Mouse (Mus musculus): ENCODE results near the gene Herc6.
A peak's percentile ranks its signal among the peaks of the same experiment; 100 is the strongest.
"Not testable (repeated sequence)": the region's sequence is repeated elsewhere in the genome, so short reads cannot be mapped to it uniquely, and the experiment has no call there.

The Herc6 gene

DNA sequence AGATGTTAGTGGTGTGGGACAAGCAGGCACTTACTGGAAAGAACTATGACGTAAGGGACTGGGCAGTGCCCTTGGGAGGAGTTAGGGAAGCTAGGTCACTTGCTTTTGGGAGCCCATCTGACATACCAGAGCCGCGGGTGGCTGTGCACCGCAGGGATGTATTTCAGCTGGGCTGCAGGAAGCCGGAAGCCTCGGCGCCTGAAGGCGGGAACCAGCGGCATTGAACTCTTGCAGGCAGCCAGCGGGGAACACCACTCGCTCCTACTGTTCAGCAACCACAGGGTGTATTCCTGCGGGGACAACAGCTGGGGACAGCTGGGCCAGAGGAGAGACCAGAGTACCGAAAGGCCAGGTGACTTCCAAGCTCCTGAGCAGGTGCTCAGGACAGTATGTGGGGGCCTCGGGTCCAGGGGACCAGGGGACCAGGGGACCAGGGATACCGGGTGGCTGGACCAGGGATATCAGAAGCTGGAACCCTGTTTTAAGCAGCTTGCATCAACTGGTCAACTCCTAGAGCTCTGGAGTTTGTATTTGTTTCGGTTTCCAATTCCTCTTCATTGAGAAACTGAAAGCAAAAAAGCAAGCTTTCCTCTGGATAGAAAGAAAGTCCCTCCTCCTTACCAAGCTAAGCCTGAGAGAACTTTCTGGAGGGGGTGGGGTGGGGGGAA lies at the start of gene Herc6:
Gene Herc6 (plus strand): TSS at position 120 of the 668 bp plus-strand sequence.
- DNase-seq, result peak; percentile 75

DNA sequence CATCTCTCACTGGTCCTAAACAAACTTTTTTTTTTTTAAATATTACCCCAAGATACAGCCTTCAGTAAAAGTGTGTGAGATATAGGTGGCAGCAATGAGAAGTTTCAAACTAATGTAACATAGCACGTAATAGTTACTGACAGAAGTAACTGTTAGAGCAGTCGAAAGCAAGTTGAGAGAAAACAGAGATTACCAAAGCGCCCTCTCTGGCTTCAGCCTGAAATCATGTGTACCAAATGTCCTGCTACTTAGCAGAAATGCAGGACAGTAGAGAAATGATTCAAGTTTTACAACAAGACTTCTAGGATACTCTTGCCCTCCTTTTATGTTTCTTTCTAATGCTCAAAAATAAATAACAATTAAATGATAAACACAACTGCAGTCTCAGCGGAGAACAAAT lies 49.8 kb upstream of the Herc6 start:
- DNase-seq, result no peak

- no peak for DNase-seq
Observed at GRCm38 (mm10) chr6:57531441-57531840, 49.4 kb upstream of the Herc6 start.

- DNase-seq, result no peak
Observed at GRCm38 (mm10) chr6:57532022-57532421, 48.8 kb upstream of the Herc6 start.

- no peak for DNase-seq
Observed at GRCm38 (mm10) chr6:57533410-57533809, 47.4 kb upstream of the Herc6 start.

- peak; percentile 25 for DNase-seq
Observed at GRCm38 (mm10) chr6:57534231-57534610, 46.6 kb upstream of the Herc6 start.

GRCm38 (mm10) chr6:57534611-57535286 lies 46.1 kb upstream of the Herc6 start:
- peak; percentile 45 for DNase-seq

DNA sequence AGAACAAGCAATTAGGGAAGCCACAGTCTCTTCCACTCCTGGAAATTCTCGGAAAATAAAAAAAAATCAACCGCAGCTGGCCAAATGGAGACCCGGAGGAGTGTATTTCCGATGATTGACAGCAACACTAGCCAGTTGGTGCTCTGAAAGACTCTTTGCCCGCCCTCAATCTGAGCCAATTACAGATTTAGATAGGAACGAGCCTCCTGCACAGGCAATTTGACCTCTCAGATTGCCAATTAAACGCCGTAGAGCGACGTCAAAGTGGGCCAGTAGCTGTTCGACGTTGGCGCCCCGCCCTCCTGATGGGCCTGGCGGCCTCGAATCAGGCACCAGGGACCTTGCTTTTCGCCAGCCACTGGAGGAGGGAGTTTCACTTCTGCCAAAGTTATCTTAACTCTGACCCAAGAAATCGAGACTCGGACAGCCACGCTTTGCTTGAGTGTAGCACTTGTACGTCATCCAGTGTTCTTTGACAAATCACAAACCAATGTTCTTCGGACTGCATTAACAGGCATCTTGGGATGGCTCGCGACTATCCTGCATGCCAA lies 45.3 kb upstream of the Herc6 start, which contains the start of gene Ppm1k:
Gene Ppm1k (minus strand): TSS at position 83 of the 551 bp plus-strand sequence.
- DNase-seq, result peak; percentile 100

DNA sequence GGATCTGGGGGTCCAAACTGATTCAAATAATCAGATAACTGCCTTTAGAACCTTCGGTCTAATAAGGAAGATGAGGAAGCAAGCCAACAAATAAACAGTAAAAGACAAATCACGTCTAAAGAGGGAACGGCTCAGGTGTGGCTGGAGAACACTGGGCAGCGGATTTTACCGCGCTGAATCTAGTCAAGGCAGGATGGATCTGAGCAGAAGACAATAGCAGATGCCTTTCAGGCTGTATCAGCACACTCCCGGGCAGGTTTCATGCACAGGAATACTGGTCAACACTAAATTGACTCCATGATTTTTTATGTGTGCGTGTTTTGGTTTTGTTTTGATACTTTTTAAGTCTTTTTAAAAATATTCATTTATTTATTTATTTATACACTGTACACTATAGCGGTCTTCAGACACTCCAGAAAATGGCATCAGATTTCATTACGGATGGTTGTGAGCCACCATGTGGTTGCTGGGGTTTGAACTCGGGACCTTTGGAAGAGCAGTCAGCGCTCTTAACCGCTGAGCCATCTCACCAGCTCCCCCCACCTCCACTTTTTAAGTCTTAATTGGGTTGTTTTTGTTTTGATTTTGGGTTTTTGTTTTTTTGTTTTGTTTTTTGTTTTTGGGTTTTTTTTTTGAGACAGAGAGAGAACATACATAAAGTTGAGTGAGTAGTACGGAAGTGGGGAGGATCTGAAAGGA lies 44.7 kb upstream of the Herc6 start:
- DNase-seq, result no peak

GRCm38 (mm10) chr6:57537887-57538286 lies 42.9 kb upstream of the Herc6 start:
- no peak for DNase-seq

DNA sequence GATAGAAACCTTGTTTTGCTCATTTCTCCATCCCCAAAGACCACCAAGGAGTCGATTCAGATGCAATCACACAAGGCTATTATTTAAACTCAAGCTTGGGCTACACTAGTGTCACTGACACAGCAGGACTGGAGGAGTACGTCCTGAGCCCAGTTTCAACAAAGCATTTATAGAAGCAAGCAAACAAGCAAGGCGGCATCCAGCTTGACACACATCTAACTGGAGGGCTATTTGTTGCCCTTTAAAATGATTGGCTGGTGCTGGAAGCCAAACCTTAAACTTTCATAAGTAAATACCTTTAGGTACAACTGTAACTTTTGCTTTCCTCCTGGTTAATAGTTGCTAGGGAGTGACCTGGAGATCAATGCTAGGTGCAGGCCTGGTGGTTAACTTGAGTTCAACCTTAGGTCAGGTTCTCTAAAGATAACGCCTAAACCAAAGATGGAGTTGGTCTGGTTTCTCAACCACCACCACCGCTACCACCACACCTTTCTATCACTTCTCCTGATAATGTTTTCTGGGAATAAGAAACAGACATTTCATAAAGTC lies 39.8 kb upstream of the Herc6 start:
- DNase-seq, result no peak

GRCm38 (mm10) chr6:57541737-57542335 lies 39.0 kb upstream of the Herc6 start:
- no peak for DNase-seq

GRCm38 (mm10) chr6:57543591-57543990 lies 37.2 kb upstream of the Herc6 start:
- DNase-seq, result not testable (repeated sequence)

DNA sequence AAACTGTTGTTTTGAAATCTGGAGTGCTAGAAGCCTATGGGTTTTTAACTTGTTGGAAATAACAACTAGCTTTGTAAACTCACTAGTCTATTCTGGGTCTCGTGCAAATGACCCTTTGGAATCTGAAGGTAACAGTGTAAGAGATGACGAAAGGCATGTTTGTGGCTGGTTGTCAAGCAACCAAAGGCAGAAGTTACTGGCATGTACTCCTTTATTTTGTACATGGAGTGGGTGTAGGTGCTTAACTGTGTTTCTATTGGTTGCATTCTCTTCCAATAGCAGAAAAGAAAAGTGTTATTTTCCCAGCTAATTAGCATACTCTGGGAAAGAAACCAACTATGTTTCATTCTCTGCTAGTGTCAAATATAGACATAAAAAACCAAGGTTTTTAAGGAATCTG lies 35.9 kb upstream of the Herc6 start:
- DNase-seq, result peak; percentile 55

DNA sequence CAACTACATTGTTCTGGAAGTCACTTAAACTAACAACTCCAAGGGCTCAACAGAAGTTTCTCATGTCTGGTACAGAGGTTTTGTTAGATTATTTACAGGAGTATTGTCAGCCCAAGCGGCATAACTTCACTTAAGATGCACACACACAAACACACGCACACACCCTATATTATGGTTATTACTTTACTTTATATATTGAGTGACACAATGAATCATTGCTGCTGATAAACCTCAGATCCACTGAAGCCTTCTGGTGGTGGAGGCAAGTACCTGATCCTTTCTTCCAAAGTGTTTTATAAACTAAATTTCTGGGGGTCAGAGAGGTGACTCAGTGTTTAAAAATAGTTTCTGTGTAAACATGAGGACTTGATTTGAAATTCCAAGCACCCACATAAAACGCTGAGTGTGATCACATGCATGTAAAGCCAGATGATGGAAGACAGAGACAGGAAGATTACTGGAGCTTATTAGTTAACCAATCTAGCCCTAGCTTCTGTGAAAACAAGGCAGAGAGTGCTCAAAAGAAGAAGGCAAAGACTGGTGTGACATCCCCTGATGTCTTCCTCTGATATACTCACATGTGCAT lies 29.5 kb upstream of the Herc6 start:
- no peak for DNase-seq

DNA sequence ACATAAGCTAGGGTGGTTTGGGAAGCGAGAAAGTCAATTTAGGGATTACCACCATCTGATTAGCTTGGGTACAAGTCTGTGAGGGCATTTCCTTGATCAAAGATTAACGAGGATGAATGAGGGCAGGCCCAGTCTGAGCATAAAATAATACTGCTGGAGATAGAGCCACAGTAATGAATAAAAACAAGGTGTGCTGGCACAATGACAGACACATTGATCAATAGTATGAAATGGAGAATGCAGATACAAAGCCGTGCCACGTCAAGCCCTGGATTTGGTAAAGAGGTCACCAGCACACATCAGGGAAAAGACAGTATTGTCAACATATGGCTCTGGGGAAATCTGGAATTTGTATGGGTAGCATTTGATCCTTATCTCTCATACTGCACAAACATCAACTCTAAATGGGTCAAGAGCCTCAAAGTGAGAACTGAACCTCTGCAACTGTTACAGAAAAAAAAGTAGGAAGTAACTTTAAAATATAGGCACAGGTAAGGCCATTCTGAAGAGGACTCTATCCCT lies 22.9 kb upstream of the Herc6 start:
- DNase-seq, result no peak

DNA sequence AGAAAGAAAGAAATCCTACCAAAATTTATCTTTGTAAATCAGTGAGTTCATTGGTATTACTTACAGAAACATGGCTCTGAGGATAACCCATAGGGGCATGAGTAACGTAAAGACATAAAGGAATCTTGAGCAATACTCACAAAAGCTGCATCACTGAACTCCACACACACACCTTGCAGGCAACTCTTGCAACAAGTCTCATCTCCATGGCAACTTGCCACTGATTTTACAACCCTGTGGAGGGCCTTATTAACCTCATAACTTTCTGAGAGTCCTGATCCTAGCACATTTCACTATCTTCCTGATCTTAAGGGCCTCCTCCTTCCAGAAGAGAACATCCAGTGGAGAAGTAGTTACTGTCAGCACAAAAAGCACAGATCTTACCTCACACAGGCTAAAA lies 17.3 kb upstream of the Herc6 start:
- DNase-seq, result no peak

DNA sequence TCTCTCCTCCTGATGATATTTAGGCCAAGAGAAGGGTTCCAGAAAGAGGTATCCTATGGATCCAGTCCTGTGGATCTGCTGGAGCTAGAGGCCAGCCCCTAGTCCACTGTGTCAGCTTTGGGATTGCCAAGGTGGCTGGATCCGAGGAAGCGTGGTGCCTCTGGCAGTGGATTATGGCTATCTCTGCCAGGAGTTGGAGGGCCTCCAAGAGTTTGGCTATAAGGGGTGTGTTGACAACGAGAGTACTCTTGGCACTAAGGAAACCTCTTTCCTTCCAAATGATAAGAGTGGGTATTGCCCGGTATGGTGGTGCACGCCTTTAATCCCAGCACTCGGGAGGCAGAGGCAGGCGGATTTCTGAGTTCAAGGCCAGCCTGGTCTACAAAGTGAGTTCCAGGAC lies 15.3 kb upstream of the Herc6 start:
- no peak for DNase-seq

- no peak for DNase-seq
Observed at GRCm38 (mm10) chr6:57567630-57568029, 13.2 kb upstream of the Herc6 start.

- no peak for DNase-seq
Observed at GRCm38 (mm10) chr6:57570170-57570974, 10.4 kb upstream of the Herc6 start.

DNA sequence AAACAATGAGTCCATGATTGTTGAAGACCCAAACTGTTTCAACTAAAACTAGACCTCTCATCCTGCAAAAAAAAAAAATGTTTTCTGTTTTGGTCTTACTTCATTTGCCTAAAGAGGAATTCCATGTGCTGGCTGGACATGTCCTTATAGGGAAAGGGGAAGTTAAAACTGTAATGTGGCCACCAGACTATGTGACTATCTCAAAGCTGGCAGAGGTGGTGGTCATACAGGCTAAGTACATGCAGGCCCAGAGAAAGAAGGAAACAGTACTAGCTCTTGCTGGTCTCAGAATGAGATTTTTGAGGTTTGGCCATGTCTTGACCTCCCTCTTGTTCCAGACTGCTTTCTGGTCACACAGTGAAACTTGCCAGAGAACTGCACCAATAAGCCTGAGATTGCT lies 9.2 kb upstream of the Herc6 start:
- no peak for DNase-seq

All from kidney, adult 11 months (tissue).